Mouse (Mus musculus) heart, postnatal 0 days (tissue): Measurements from ENCODE around the gene Igfbp3.

Experiments used
- CTCF ChIP-seq: IDR thresholded peaks from 2 replicates; pipeline ENCODE4 v1.5.1; 2016; ENCODE audit warnings: antibody characterized with exemption, control low read depth, low read depth
- EP300 ChIP-seq: IDR thresholded peaks from 2 replicates; pipeline ENCODE4 v1.6.1; 2016; ENCODE audit warnings: antibody characterized with exemption, low read depth

GRCm38 (mm10) chr11:7187472-7187871 is 26.3 kb downstream of the Igfbp3 start:
- TF ChIP-seq CTCF: no peak
- no peak for TF ChIP-seq EP300
